Mouse (Mus musculus): ENCODE data around the gene Itga9.

- TF ChIP-seq POLR2A (IDR thresholded peaks at IDR 0.05; ENCODE audit: low read depth, low read length) (no peak), CTCF (conservative IDR thresholded peaks at IDR 0.05; ENCODE audit: insufficient read depth, insufficient read length, low read depth, low read length) (no peak)
These were observed 49.2 kb downstream of the Itga9 start for GRCm38 (mm10) chr9:118655726-118656125.
